Mouse (Mus musculus): ENCODE measurements around the gene Gmip. TPM values are rescaled to one million over a fixed set of nuclear protein-coding genes. Genes with fewer than 3 reads are reported as not detected.

The Gmip gene
- polyA plus RNA-seq, 1 experiment from 2014 or later, result 16.0 TPM

- Histone ChIP-seq H3K27ac (ENCODE audit: low read depth, low read length) (peak overlapping the region; percentile 45; the same call in 1 of the 2 replicates), H3K27me3 (replicated peaks; ENCODE audit: control insufficient read depth, insufficient read depth, low read length) (no peaks in the 10 kb centered on the region), H3K4me2 (ENCODE audit: low read length) (peak overlapping the region; percentile 60), H3K4me3 (ENCODE audit: low read depth, low read length) (peak overlapping the region; percentile 43), H3K36me3 (ENCODE audit: control insufficient read depth, insufficient read depth, low read length) (peaks cover 61% of the 10 kb centered on the region), H3K9ac (ENCODE audit: low read length) (peak overlapping the region; percentile 57), H3K9me3 (replicated peaks; ENCODE audit: control insufficient read depth, low read length) (no peaks in the 10 kb centered on the region), H3K4me1 (ENCODE audit: control insufficient read depth, insufficient read depth, low read length) (no peaks in the 10 kb centered on the region)
- WGBS, result 3% methylated on average over 23 of the region's 23 CpGs
- DNase-seq (ENCODE audit: low spot score) (peak; percentile 72), ATAC-seq (peak; percentile 80)
These were observed 455 bp downstream of the Gmip start for GRCm38 (mm10) chr8:69808864-69809403.

DNA sequence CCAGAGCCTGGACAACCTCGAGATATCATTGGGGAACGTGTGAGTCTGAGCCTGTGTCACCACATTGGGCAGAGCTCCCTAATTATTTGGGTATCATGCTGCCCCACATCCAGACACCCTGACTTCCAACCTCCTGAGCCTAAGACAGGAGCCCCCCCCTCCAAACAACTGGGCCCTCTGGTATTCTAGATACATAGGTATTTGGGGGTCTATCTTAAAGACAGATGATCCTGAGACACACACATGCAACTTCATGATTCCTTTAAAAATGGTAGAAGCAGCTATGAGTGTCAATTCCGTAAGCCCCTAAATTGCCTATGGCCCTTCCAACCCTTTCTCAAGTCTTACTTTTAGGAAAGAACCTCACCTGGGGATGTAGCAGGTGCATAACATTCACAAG lies 1.3 kb downstream of the Gmip start:
- Histone ChIP-seq H3K4me1 (ENCODE audit: control insufficient read depth, insufficient read depth, low read length) (no peaks in the 10 kb centered on the region), H3K9ac (ENCODE audit: low read length) (0 out of 2 replicates have a peak overlapping the region, but pooled peaks have one; percentile 14)

GRCm38 (mm10) chr8:69814881-69815280 lies 6.4 kb downstream of the Gmip start:
- WGBS, result 88% methylated on average over 2 of the region's 2 CpGs
- Histone ChIP-seq H3K27ac (ENCODE audit: low read depth, low read length) (no peak overlapping the region), H3K9me3 (replicated peaks; ENCODE audit: control insufficient read depth, low read length) (no peaks in the 10 kb centered on the region), H3K4me3 (ENCODE audit: low read depth, low read length) (no peak overlapping the region), H3K4me2 (ENCODE audit: low read length) (no peak overlapping the region), H3K9ac (ENCODE audit: low read length) (no peak overlapping the region), H3K4me1 (ENCODE audit: control insufficient read depth, insufficient read depth, low read length) (no peaks in the 10 kb centered on the region), H3K27me3 (replicated peaks; ENCODE audit: control insufficient read depth, insufficient read depth, low read length) (no peaks in the 10 kb centered on the region), H3K36me3 (ENCODE audit: control insufficient read depth, insufficient read depth, low read length) (peaks cover 59% of the 10 kb centered on the region)
- ATAC-seq (no peak), DNase-seq (ENCODE audit: low spot score) (no peak)

More for the DNA sequence above, 1.3 kb downstream of the Gmip start:
- WGBS, result 69% methylated on average over 3 of the region's 3 CpGs
- ATAC-seq (no peak), DNase-seq (ENCODE audit: low spot score) (no peak)
- Histone ChIP-seq H3K36me3 (ENCODE audit: control insufficient read depth, insufficient read depth, low read length) (peaks cover 62% of the 10 kb centered on the region), H3K9me3 (replicated peaks; ENCODE audit: control insufficient read depth, low read length) (no peaks in the 10 kb centered on the region), H3K4me3 (ENCODE audit: low read depth, low read length) (peak overlapping the region; percentile 43; the same call in 1 of the 2 replicates), H3K27ac (ENCODE audit: low read depth, low read length) (no peak overlapping the region; the same call in 1 of the 2 replicates), H3K4me2 (ENCODE audit: low read length) (peak overlapping the region; percentile 60), H3K27me3 (replicated peaks; ENCODE audit: control insufficient read depth, insufficient read depth, low read length) (no peaks in the 10 kb centered on the region)

GRCm38 (mm10) chr8:69815396-69815795 lies 6.9 kb downstream of the Gmip start:
- Histone ChIP-seq H3K36me3 (ENCODE audit: control insufficient read depth, insufficient read depth, low read length) (peaks cover 59% of the 10 kb centered on the region), H3K4me2 (ENCODE audit: low read length) (no peak overlapping the region), H3K27ac (ENCODE audit: low read depth, low read length) (no peak overlapping the region), H3K4me3 (ENCODE audit: low read depth, low read length) (no peak overlapping the region), H3K4me1 (ENCODE audit: control insufficient read depth, insufficient read depth, low read length) (no peaks in the 10 kb centered on the region), H3K9ac (ENCODE audit: low read length) (no peak overlapping the region), H3K27me3 (replicated peaks; ENCODE audit: control insufficient read depth, insufficient read depth, low read length) (no peaks in the 10 kb centered on the region), H3K9me3 (replicated peaks; ENCODE audit: control insufficient read depth, low read length) (no peaks in the 10 kb centered on the region)
- ATAC-seq, result no peak
- DNase-seq (ENCODE audit: low spot score), result no peak
- 96% methylated on average over 4 of the region's 4 CpGs for WGBS

- Histone ChIP-seq H3K36me3 (ENCODE audit: control insufficient read depth, insufficient read depth, low read length) (peaks cover 33% of the 10 kb centered on the region), H3K27me3 (replicated peaks; ENCODE audit: control insufficient read depth, insufficient read depth, low read length) (no peaks in the 10 kb centered on the region), H3K4me3 (ENCODE audit: low read depth, low read length) (no peak overlapping the region), H3K9ac (ENCODE audit: low read length) (no peak overlapping the region), H3K4me2 (ENCODE audit: low read length) (no peak overlapping the region), H3K27ac (ENCODE audit: low read depth, low read length) (no peak overlapping the region), H3K4me1 (ENCODE audit: control insufficient read depth, insufficient read depth, low read length) (peaks cover 21% of the 10 kb centered on the region), H3K9me3 (replicated peaks; ENCODE audit: control insufficient read depth, low read length) (no peaks in the 10 kb centered on the region)
- ATAC-seq (no peak), DNase-seq (ENCODE audit: low spot score) (no peak)
- WGBS, result 93% methylated on average over 9 of the region's 9 CpGs
These were observed 12.0 kb downstream of the Gmip start for GRCm38 (mm10) chr8:69820466-69820865.

- 2% methylated on average over 13 of the region's 22 CpGs for WGBS
- peaks cover 21% of the 10 kb centered on the region for H3K4me1 ChIP-seq (ENCODE audit: control insufficient read depth, insufficient read depth, low read length)
- peak; percentile 67 for DNase-seq (ENCODE audit: low spot score)
- H3K9ac ChIP-seq (ENCODE audit: low read length), result peak overlapping the region; percentile 69
- H3K4me2 ChIP-seq (ENCODE audit: low read length), result peak overlapping the region; percentile 81
- H3K27ac ChIP-seq (ENCODE audit: low read depth, low read length), result 0 out of 2 replicates have a peak overlapping the region, but pooled peaks have one; percentile 5
- peak overlapping the region; percentile 58 for H3K4me3 ChIP-seq (ENCODE audit: low read depth, low read length)
- peak; percentile 66 for ATAC-seq
- H3K9me3 ChIP-seq (replicated peaks; ENCODE audit: control insufficient read depth, low read length), result no peaks in the 10 kb centered on the region
- peaks cover 30% of the 10 kb centered on the region for H3K36me3 ChIP-seq (ENCODE audit: control insufficient read depth, insufficient read depth, low read length)
- no peaks in the 10 kb centered on the region for H3K27me3 ChIP-seq (replicated peaks; ENCODE audit: control insufficient read depth, insufficient read depth, low read length)
These were observed 13.5 kb downstream of the Gmip start for GRCm38 (mm10) chr8:69821971-69822385.

- peak within 1 kb of the TSS; percentile 69 for H3K9ac ChIP-seq (ENCODE audit: low read length)
- H3K27me3 ChIP-seq (replicated peaks; ENCODE audit: control insufficient read depth, insufficient read depth, low read length), result no peaks in the 10 kb centered on the region
- WGBS, result under 1% methylated on average over 32 of the region's 35 CpGs
- peaks cover 29% of the 10 kb centered on the region for H3K36me3 ChIP-seq (ENCODE audit: control insufficient read depth, insufficient read depth, low read length)
- no peaks in the 10 kb centered on the region for H3K9me3 ChIP-seq (replicated peaks; ENCODE audit: control insufficient read depth, low read length)
- H3K4me1 ChIP-seq (ENCODE audit: control insufficient read depth, insufficient read depth, low read length), result peaks cover 21% of the 10 kb centered on the region
- H3K4me2 ChIP-seq (ENCODE audit: low read length), result peak within 1 kb of the TSS; percentile 81
- ATAC-seq, result peak; percentile 81
- H3K4me3 ChIP-seq (ENCODE audit: low read depth, low read length), result peak within 1 kb of the TSS; percentile 58
- peak within 1 kb of the TSS; percentile 67; the same call in 1 of the 2 replicates for H3K27ac ChIP-seq (ENCODE audit: low read depth, low read length)
- DNase-seq (ENCODE audit: low spot score), result peak; percentile 83
These were observed 14.1 kb downstream of the Gmip start, which contains the start of gene Lpar2 for GRCm38 (mm10) chr8:69822386-69823191. Gene Lpar2 (plus strand): TSS chr8:69822429.

- peaks cover 21% of the 10 kb centered on the region for H3K4me1 ChIP-seq (ENCODE audit: control insufficient read depth, insufficient read depth, low read length)
- H3K27ac ChIP-seq (ENCODE audit: low read depth, low read length), result no peak overlapping the region
- H3K4me3 ChIP-seq (ENCODE audit: low read depth, low read length), result no peak overlapping the region
- no peak overlapping the region for H3K9ac ChIP-seq (ENCODE audit: low read length)
- no peaks in the 10 kb centered on the region for H3K9me3 ChIP-seq (replicated peaks; ENCODE audit: control insufficient read depth, low read length)
- ATAC-seq, result no peak
- no peak for DNase-seq (ENCODE audit: low spot score)
- H3K4me2 ChIP-seq (ENCODE audit: low read length), result no peak overlapping the region
- H3K27me3 ChIP-seq (replicated peaks; ENCODE audit: control insufficient read depth, insufficient read depth, low read length), result no peaks in the 10 kb centered on the region
- H3K36me3 ChIP-seq (ENCODE audit: control insufficient read depth, insufficient read depth, low read length), result peaks cover 32% of the 10 kb centered on the region
- WGBS, result 91% methylated on average over 12 of the region's 12 CpGs
These were observed 17.9 kb downstream of the Gmip start for GRCm38 (mm10) chr8:69826371-69826770.
